ENCODE assay signal across 10 mouse cellular contexts in the genomic region with DNA sequence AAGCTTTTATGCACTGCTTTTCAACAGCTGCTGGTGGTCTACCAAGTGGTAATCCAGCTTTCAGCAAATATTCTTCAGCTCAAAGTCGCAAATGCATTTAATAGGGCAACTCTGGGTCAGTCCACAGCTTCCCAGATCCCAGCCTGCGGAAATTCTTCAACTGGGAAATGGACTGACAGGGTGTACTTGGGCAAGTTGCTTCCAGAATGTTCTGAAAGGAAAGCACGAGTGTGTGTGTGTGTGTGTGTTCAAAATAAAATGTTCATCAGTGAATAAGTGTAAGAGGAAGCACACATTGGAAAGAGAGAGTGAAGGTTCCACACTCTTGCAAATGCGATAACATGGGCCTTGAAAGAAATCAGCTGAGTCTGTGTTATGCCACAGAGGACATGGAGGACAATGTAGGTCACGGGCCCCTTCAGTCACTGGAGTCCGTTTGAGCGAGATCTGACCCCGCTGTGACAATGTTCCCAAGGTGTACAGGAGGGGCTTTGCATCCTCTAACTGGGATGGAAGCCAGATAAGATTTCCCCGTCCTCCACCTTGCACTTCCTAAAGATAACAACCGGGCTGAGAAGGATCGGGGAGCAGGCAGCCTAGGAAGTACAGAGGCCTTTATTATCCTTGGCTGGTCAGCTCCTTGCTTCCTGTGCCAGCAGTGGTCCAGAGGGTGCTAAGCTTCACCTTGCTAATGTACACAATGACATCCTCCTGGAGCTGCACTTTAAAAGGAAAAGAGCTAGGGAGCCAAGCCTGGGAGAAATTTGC.
A peak's percentile ranks its signal among the peaks of the same experiment; 100 is the strongest.
DNase-seq lines count a peak whose midpoint lies in the region; ATAC-seq lines count a peak whose summit lies in the region.
"Had no signal": no experiment of that assay in that cellular context is flagged by ENCODE, and none has a peak within 500 bp of the region (broad histone marks: within the 10 kb centered on the region; RNA-seq: fewer than 3 reads in every experiment).

No protein-coding gene starts in this region.

- no peak overlapping the region for H3K4me3 ChIP-seq in lung, embryonic 16.5 days (ENCODE audit: low read length)
- H3K4me3 ChIP-seq: liver, embryonic 12.5 days had no signal

- no peak overlapping the region for H3K9ac ChIP-seq in lung, embryonic 16.5 days (ENCODE audit: low read length)
- H3K9ac ChIP-seq: liver, embryonic 12.5 days had no signal

- H3K4me1 ChIP-seq in lung, embryonic 16.5 days (replicated peaks; ENCODE audit: control insufficient read depth, insufficient read depth, low read length), result peaks cover 29% of the 10 kb centered on the region
- H3K4me1 ChIP-seq: liver, embryonic 12.5 days had no signal

- WGBS in lung, embryonic 16.5 days, result 38% methylated on average over 11 of the region's 11 CpGs

- peak overlapping the region; percentile 46; the same call in 1 of the 2 replicates for H3K27ac ChIP-seq in lung, embryonic 16.5 days (ENCODE audit: low read length)
- H3K27ac ChIP-seq: liver, embryonic 12.5 days had no signal

- no peaks in the 10 kb centered on the region for H3K36me3 ChIP-seq in lung, embryonic 16.5 days (ENCODE audit: control insufficient read depth, insufficient read depth, low read length)
- H3K36me3 ChIP-seq: liver, embryonic 12.5 days had no signal

- peak; percentile 14; the same call in 1 of the 2 replicates for ATAC-seq in lung, embryonic 16.5 days (ENCODE audit: low read depth)
- ATAC-seq: liver, embryonic 12.5 days had no signal

- H3K9me3 ChIP-seq in lung, embryonic 16.5 days (ENCODE audit: control insufficient read depth, low read length), result no peaks in the 10 kb centered on the region
- H3K9me3 ChIP-seq: liver, embryonic 12.5 days had no signal

- no peaks in the 10 kb centered on the region for H3K27me3 ChIP-seq in lung, embryonic 16.5 days (ENCODE audit: control insufficient read depth, insufficient read depth, low read depth, low read length)

- no peak for DNase-seq in lung, postnatal 10 days
- peak; percentile 21 to 35 for DNase-seq in heart, adult 9 months (ENCODE audit: low spot score in 2 of 2)
- DNase-seq in heart, postnatal 4 days, result peak; percentile 22
- DNase-seq in kidney, postnatal 36 days, result peak; percentile 52 to 74
- no peak for DNase-seq in spleen, postnatal 36 days (ENCODE audit: low spot score in 2 of 2)
- DNase-seq in embryo, embryonic 11 days, result no peak
- DNase-seq: layer of hippocampus, adult 9-11 months; right cerebral cortex, postnatal 14 days had no signal

- no peak overlapping the region for H3K4me2 ChIP-seq in lung, embryonic 16.5 days (ENCODE audit: low read depth, low read length)
- H3K4me2 ChIP-seq: liver, embryonic 12.5 days had no signal

Comparison
In these comparisons a context has a peak if more than half of its experiments do, and no peak if none do; other contexts are left out.
1. DNase-seq: peak in heart, adult 9 months (2 of 2), heart, postnatal 4 days (single experiment) and kidney, postnatal 36 days (2 of 2); none in lung, postnatal 10 days (single experiment), spleen, postnatal 36 days (0 of 2) and embryo, embryonic 11 days (single experiment).